16 mouse cellular contexts compared by ENCODE assay signal in genomic region chr4:107717718-107718313, GRCm38 (mm10). TPM values are rescaled to one million over a fixed set of nuclear protein-coding genes. Genes with fewer than 3 reads are reported as not detected.
DNase-seq lines count a peak whose midpoint lies in the region; ATAC-seq and TF ChIP-seq lines count a peak whose summit lies in the region.
"Had no signal": no experiment of that assay in that cellular context is flagged by ENCODE, and none has a peak within 500 bp of the region (broad histone marks: within the 10 kb centered on the region; RNA-seq: fewer than 3 reads in every experiment).

No protein-coding gene starts in this region.

- no peaks in the 10 kb centered on the region for H3K36me3 ChIP-seq in hindbrain, embryonic 14.5 days (replicated peaks; ENCODE audit: control insufficient read depth, insufficient read depth)
- no peaks in the 10 kb centered on the region for H3K36me3 ChIP-seq in hindbrain, embryonic 11.5 days (ENCODE audit: control insufficient read depth, insufficient read depth, low read length)
- H3K36me3 ChIP-seq in hindbrain, postnatal 0 days (ENCODE audit: insufficient read depth, low read length), result no peaks in the 10 kb centered on the region
- no peaks in the 10 kb centered on the region for H3K36me3 ChIP-seq in midbrain, embryonic 16.5 days (ENCODE audit: control insufficient read depth, insufficient read depth, low read length)
- no peaks in the 10 kb centered on the region for H3K36me3 ChIP-seq in heart, embryonic 10.5 days
- H3K36me3 ChIP-seq: heart, embryonic 12.5 days; stomach, embryonic 15.5 days had no signal

- no peak overlapping the region for H3K9ac ChIP-seq in hindbrain, embryonic 14.5 days
- no peak overlapping the region for H3K9ac ChIP-seq in hindbrain, embryonic 11.5 days (ENCODE audit: low read depth, low read length)
- no peak overlapping the region for H3K9ac ChIP-seq in hindbrain, postnatal 0 days (replicated peaks; ENCODE audit: low read length)
- H3K9ac ChIP-seq in midbrain, embryonic 16.5 days (ENCODE audit: low read depth, low read length), result no peak overlapping the region
- H3K9ac ChIP-seq: heart, embryonic 12.5 days; stomach, embryonic 15.5 days had no signal

- ATAC-seq in hindbrain, embryonic 14.5 days (ENCODE audit: low FRiP score), result no peak
- no peak for ATAC-seq in hindbrain, embryonic 11.5 days (ENCODE audit: low FRiP score)
- ATAC-seq in hindbrain, postnatal 0 days, result no peak
- ATAC-seq in midbrain, embryonic 16.5 days, result peak; percentile 53; the same call in 1 of the 2 replicates
- ATAC-seq: intestine, postnatal 0 days had no signal

- no peak overlapping the region for H3K4me2 ChIP-seq in hindbrain, embryonic 14.5 days (replicated peaks)
- H3K4me2 ChIP-seq in hindbrain, embryonic 11.5 days (replicated peaks; ENCODE audit: low read depth, low read length), result no peak overlapping the region
- H3K4me2 ChIP-seq in hindbrain, postnatal 0 days (ENCODE audit: low read depth, low read length), result no peak overlapping the region
- no peak overlapping the region for H3K4me2 ChIP-seq in midbrain, embryonic 16.5 days (ENCODE audit: low read length)
- H3K4me2 ChIP-seq: heart, embryonic 12.5 days; stomach, embryonic 15.5 days had no signal

- DNase-seq in hindbrain, embryonic 14.5 days (ENCODE audit: low spot score), result no peak
- DNase-seq in hindbrain, embryonic 11.5 days (ENCODE audit: low spot score), result no peak
- peak; percentile 87 for DNase-seq in brain, adult 2 months (ENCODE audit: low read depth, low spot score)
- no peak for DNase-seq in hindbrain, postnatal 0 days (ENCODE audit: low spot score)
- DNase-seq in heart, adult 8-10 months (ENCODE audit: low spot score), result no peak
- no peak for DNase-seq in heart, embryonic 10.5 days (ENCODE audit: low spot score)
- DNase-seq in cerebellum, postnatal 10 days, result no peak
- DNase-seq: adrenal gland, postnatal 25 days; cerebellum, adult 9-11 months had no signal

- H3K27ac ChIP-seq in hindbrain, embryonic 14.5 days, result peak overlapping the region; percentile 29
- no peak overlapping the region for H3K27ac ChIP-seq in hindbrain, embryonic 11.5 days (ENCODE audit: low read depth, low read length)
- H3K27ac ChIP-seq in hindbrain, postnatal 0 days, result peak overlapping the region; percentile 36; the same call in 1 of the 2 replicates
- H3K27ac ChIP-seq in midbrain, embryonic 16.5 days (ENCODE audit: low read length), result peak overlapping the region; percentile 59
- H3K27ac ChIP-seq in heart, embryonic 10.5 days, result no peak overlapping the region
- H3K27ac ChIP-seq: stomach, embryonic 15.5 days had no signal

- no peak overlapping the region for H3K4me3 ChIP-seq in hindbrain, embryonic 14.5 days (replicated peaks; ENCODE audit: low read length)
- H3K4me3 ChIP-seq in hindbrain, embryonic 11.5 days (ENCODE audit: low read depth, low read length), result no peak overlapping the region
- H3K4me3 ChIP-seq in hindbrain, postnatal 0 days (ENCODE audit: low read length), result no peak overlapping the region
- H3K4me3 ChIP-seq in midbrain, embryonic 16.5 days (ENCODE audit: low read depth, low read length), result no peak overlapping the region
- H3K4me3 ChIP-seq in heart, embryonic 10.5 days, result no peak overlapping the region
- H3K4me3 ChIP-seq: erythroblast, embryonic 14.5 days; heart, embryonic 12.5 days; stomach, embryonic 15.5 days had no signal

- H3K4me1 ChIP-seq in hindbrain, embryonic 14.5 days (replicated peaks; ENCODE audit: control insufficient read depth, insufficient read depth, low read length), result peaks cover 19% of the 10 kb centered on the region
- H3K4me1 ChIP-seq in hindbrain, embryonic 11.5 days (replicated peaks; ENCODE audit: control insufficient read depth, insufficient read depth, low read length), result peaks cover 2% of the 10 kb centered on the region; the same call in 1 of the 2 replicates
- H3K4me1 ChIP-seq in hindbrain, postnatal 0 days (ENCODE audit: insufficient read depth, low read length), result peaks cover 14% of the 10 kb centered on the region; the same call in 1 of the 2 replicates
- H3K4me1 ChIP-seq in midbrain, embryonic 16.5 days (ENCODE audit: control insufficient read depth, insufficient read depth, low read length), result peaks cover 18% of the 10 kb centered on the region
- H3K4me1 ChIP-seq in heart, embryonic 10.5 days, result peaks cover 9% of the 10 kb centered on the region; the same call in 1 of the 2 replicates
- H3K4me1 ChIP-seq: stomach, embryonic 15.5 days had no signal

- H3K9me3 ChIP-seq in hindbrain, embryonic 14.5 days (ENCODE audit: control insufficient read depth, low read length), result no peaks in the 10 kb centered on the region
- no peaks in the 10 kb centered on the region for H3K9me3 ChIP-seq in hindbrain, embryonic 11.5 days (ENCODE audit: control insufficient read depth, low read length)
- H3K9me3 ChIP-seq in hindbrain, postnatal 0 days (ENCODE audit: low read length), result no peaks in the 10 kb centered on the region
- H3K9me3 ChIP-seq in midbrain, embryonic 16.5 days (replicated peaks; ENCODE audit: control insufficient read depth, low read length, poor library complexity, severe bottlenecking), result no peaks in the 10 kb centered on the region
- H3K9me3 ChIP-seq in heart, embryonic 10.5 days, result no peaks in the 10 kb centered on the region
- H3K9me3 ChIP-seq: heart, embryonic 12.5 days; stomach, embryonic 15.5 days had no signal

- no peak for TF ChIP-seq CTCF in hindbrain, postnatal 0 days (IDR thresholded peaks at IDR 0.05; ENCODE audit: low read depth)

- WGBS in hindbrain, embryonic 14.5 days, result 31% methylated on average over 8 of the region's 8 CpGs
- WGBS in hindbrain, embryonic 11.5 days, result 68% methylated on average over 8 of the region's 8 CpGs
- 26% methylated on average over 8 of the region's 8 CpGs for WGBS in hindbrain, postnatal 0 days
- 35% methylated on average over 8 of the region's 8 CpGs for WGBS in midbrain, embryonic 16.5 days
- WGBS in heart, embryonic 10.5 days, result 75% methylated on average over 8 of the region's 8 CpGs

- no peaks in the 10 kb centered on the region for H3K27me3 ChIP-seq in hindbrain, embryonic 14.5 days (ENCODE audit: control insufficient read depth, insufficient read depth, low read length)
- no peaks in the 10 kb centered on the region for H3K27me3 ChIP-seq in hindbrain, embryonic 11.5 days (ENCODE audit: control insufficient read depth, insufficient read depth, low read length)
- no peaks in the 10 kb centered on the region for H3K27me3 ChIP-seq in hindbrain, postnatal 0 days (ENCODE audit: insufficient read depth, low read length)
- no peaks in the 10 kb centered on the region for H3K27me3 ChIP-seq in midbrain, embryonic 16.5 days (ENCODE audit: control insufficient read depth, insufficient read depth, low read depth, low read length)
- peaks cover 14% of the 10 kb centered on the region for H3K27me3 ChIP-seq in heart, embryonic 10.5 days (ENCODE audit: insufficient read depth, poor library complexity, severe bottlenecking)
- H3K27me3 ChIP-seq: heart, embryonic 12.5 days; stomach, embryonic 15.5 days had no signal

RNA-seq across cellular contexts. Expression of gene Dmrtb1, which starts 33.8 kb away (rescaled TPM):
- polyA plus RNA-seq in hindbrain, embryonic 14.5 days (2014; fragmentation: Nextera tagmentation; extraction: Ambion mirVana), result 6.8 and 7.6 TPM in 2 replicates
- polyA plus RNA-seq in hindbrain, embryonic 11.5 days (2014; fragmentation: Nextera tagmentation; extraction: Ambion mirVana), result 13.8 and 16.6 TPM in 2 replicates
- total RNA-seq in hindbrain, postnatal 0 days (2014; rRNA removed), result 4.5 and 8.1 TPM in 2 replicates
- polyA plus RNA-seq in hindbrain, postnatal 0 days (2015; fragmentation: Nextera tagmentation; extraction: Ambion mirVana), result 9.6 and 12.2 TPM in 2 replicates
- polyA plus RNA-seq in midbrain, embryonic 16.5 days (2015; fragmentation: Nextera tagmentation; extraction: Ambion mirVana), result 45.9 and 68.2 TPM in 2 replicates
- not detected for total RNA-seq in heart, adult 8-10 months (2022)
- 0.14 and 0.25 TPM in 2 replicates for polyA plus RNA-seq in heart, embryonic 10.5 days (2016; fragmentation: Nextera tagmentation; extraction: Ambion mirVana)
- total RNA-seq: adrenal gland, postnatal 25 days; megakaryocyte-erythroid progenitor cell, adult 5-6 weeks had no signal
- polyA plus RNA-seq: intestine, postnatal 0 days; liver, embryonic 16.5 days had no signal

Comparison
In these comparisons a context has a peak if more than half of its experiments do, and no peak if none do; other contexts are left out.
1. H3K27ac ChIP-seq: peak in hindbrain, embryonic 14.5 days (single experiment), hindbrain, postnatal 0 days (single experiment) and midbrain, embryonic 16.5 days (single experiment); none in hindbrain, embryonic 11.5 days (single experiment) and heart, embryonic 10.5 days (single experiment).